Mouse (Mus musculus): ENCODE measurements at regions not wholly inside any gene's neighbourhood (a gene's known extent, or its start where the extent isn't known, plus 50 kb on each side); places are given as distances from the start of the nearest gene placed in this dataset.
"Not testable (repeated sequence)": the region's sequence is repeated elsewhere in the genome, so short reads cannot be mapped to it uniquely, and the experiment has no call there.

DNA sequence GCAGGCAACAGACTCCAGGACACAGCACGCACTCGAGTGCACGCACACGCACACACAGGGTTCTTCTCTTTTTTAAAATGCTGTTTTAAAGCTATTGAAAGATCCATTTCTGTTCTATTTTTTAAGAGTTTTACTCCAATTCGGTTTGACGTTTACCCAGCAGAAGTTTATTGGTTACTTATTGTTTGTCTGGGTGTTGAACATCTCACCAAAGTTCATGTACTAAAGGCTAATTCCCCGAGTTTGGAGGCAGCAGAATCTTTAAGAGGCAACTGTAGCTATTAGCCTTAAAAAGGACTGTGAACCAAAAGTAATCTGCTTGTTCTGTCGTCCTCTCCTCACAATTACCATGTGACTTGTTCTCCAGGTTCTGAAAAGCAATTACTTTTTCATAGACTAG, 263.0 kb upstream of the Nfia start:
- no peak for DNase-seq (ENCODE audit: low spot score)

DNA sequence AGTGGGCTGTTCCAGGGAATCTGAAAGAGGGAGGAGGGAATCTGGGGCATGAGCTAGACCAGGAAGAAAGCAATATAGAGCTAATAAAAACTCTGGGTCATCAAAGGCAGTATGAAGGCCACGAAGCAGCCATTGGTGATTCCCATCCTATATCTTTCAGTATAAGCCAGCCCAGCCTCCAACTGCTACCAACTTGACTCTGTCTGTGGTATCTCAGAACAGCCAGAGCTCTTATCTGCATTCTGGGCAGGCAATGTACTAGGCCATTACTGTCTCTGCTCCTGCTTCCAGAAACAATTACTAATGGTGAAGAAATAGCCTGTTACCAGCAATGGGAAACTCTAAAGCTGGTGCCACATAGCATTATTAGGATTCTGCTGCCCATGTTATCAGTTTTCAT, 266.8 kb upstream of the Nfia start:
- DNase-seq (ENCODE audit: low spot score) = no peak

DNA sequence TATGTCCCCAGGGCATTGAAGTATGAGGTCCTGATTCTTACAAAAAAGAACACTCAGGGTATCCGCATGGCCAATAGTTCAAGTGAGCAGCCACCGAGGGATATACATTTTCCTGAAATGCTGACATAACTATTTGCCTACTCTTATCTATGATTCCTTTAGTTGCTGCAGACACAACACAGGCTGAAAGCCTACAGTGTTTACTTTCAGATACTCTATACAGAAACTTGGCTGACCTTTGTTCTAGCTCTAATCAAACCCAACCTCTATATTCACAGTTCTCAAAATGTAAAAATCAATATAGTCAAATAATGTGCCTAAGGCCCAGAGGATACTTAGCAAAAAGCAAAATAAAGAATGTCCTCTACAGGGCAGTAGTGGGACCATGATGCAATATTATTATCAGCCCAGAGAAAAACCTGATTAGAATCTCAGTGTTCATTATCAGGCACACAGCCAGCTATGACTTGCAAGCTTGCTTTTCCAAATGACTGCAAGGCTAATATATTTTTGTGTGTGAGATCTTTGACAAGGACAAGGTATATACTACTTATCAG, 281.2 kb upstream of the Nfia start:
- no peak for DNase-seq (ENCODE audit: low spot score)

DNA sequence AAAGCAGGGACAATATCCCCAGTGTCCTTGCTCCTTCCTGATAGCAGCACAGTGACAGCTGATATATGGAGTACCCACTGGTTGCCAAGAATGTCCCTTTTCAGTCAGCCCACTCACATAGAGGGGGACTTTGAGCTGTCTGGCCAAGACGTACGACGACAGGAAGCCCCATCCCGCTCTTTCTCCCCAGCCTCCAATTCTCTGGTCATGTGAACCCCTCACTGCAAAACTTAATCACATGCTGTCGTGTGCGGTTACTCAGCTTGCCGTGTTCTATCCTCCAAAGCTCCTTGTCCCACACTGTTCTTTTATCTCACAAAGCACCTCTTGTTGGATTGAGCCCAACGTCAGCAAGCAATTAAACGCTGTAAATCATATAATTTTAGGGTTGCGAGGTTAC, 286.2 kb upstream of the Nfia start:
- DNase-seq (ENCODE audit: low spot score) = no peak

DNA sequence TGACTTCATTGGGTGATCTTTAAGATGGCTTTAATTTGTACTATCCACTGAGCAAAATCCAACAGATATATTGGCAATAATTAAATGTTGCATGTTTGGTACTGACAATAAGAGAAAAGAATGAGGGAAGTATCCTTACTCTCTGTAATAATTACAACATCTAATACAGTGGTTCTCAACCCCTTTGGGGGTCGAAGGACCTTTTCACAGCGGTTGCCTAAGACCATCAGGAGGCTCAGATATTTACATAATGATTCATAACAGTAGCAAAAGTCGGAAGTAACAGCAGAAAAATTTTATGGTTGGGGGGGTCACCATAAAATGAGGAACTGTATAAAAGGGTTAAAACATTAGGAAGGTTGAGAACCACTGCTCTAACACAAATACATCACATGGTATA, 287.3 kb upstream of the Nfia start:
- DNase-seq (ENCODE audit: low spot score) = no peak

DNA sequence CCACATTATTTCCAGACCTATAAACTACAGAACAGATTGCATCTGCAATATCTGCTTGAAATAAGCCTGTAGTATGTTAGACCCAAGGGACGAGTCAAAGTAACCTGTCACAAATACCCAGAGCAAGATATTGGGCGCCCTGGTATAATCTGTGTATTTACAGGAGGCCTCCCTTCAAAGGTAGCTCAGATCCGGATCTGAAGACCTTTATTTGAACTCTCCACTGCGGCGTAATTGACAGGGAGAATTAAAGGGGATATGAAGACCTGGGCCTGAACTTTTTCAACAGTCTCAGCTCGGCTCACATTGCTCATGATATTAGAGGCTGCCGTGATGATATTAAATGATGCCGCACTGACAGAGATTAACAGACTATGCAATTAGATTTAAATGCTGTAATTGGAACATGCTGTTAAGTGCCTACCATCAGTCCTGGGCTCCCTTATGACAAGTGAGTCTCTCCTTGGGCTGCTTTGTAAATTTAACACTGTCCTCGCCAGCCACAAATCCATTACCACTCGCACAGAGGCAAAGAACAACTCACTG, 289.8 kb upstream of the Nfia start:
- DNase-seq (ENCODE audit: low spot score) = no peak

DNA sequence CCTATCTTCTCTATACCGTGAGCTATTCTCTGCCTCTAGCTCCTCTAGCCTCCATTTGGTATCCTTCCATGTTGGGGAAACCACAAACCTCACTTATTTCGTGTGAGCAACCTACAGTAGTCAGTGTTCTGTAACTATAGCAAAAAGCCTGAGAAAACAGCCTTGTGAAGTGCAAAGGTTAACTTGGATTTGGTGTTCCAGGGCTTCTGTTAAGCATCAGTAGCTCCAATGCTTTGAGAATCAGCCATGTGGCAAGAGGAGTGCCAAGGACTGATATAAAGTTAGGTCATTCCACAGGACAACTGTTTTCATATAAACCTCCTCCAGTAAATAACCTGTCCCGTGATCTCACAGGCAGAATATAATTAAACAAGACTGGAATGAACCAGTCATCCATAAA, 290.7 kb upstream of the Nfia start:
- no peak for DNase-seq (ENCODE audit: low spot score)

DNA sequence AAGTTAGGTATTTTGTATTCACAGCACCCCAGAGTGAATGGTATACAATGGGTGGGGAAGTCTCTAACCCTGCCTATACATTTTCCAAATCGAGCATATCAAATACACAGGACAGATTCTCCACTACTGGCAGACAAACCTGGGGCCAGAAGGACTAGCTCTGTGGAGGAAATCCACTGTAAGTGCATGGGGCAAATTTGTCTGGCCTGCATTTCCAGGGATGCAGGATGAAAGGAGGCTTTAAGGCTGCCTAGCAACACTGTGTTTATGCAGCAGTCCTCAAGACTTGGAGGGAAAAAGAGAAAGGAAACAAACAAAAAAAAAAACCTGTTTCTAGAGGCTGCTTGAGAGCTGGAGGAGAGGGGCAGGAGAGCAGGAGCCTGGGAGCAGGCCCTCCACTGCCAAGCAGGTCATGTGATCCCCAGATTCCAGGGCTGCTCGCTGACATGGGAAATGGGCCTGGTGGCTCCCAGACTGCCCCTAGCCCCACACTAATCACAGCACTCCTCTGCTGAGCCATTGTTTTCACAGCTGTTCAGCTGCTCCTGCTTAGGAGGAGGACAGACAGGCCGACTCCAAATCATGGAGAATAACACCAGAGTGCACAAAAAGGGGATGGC, 293.7 kb upstream of the Gm10192 start:
- peak; percentile 22 for DNase-seq (ENCODE audit: low spot score)

DNA sequence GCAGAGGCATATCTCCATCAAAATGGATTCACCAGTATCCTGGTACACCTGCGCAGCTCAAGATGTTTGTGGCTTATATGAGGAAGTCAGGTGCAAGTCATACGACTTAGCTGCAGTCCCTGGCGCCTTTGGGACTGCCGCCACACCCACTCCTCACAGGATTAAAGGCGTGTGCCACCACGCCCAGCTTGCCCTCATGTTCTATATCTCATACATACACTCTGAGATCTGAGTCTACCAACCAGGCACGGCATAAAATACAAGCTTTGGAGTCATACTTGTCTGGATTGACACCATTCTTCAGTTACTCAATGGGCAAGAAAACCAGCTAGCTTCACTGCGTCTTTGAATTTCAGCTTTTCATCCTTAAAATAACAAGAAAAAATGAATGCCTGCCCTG, 290.5 kb upstream of the Gm10192 start:
- DNase-seq (ENCODE audit: low spot score) = not testable (repeated sequence)

DNA sequence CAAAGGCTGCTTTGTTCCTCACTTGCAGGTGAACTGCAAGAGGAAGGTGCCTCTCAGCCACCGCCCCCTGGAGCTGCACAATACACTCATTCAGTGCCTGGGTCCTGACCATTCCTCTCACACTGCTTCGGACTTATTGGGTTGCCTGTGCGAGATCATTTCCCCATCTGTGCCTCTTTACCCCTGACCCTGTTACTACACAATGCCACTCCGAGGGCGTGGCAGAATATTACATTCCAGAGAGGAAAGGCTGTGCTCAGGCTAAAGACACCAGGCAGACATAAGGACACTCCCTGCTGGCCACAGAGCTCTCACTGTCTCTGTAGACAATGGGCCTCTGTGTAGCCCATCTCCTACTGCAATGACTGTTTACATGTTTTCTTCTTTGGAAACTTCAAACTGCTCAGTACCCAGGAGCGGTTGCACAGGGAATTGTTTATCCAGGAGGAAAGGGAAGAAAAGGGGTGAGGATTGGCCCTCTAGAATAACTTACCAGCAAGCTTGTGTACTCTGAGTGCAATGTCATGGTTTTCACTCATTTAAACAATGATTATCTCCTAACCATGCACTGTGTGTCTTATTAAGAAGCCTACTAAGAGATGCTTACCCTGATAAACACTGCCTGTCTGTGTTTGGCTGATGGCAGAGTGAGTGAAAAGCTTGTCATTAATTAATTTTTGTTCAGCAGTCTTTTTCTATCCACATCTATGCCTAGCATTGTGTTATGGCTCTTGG, 283.1 kb upstream of the Gm10192 start:
- DNase-seq (ENCODE audit: low spot score) = peak; percentile 7

DNA sequence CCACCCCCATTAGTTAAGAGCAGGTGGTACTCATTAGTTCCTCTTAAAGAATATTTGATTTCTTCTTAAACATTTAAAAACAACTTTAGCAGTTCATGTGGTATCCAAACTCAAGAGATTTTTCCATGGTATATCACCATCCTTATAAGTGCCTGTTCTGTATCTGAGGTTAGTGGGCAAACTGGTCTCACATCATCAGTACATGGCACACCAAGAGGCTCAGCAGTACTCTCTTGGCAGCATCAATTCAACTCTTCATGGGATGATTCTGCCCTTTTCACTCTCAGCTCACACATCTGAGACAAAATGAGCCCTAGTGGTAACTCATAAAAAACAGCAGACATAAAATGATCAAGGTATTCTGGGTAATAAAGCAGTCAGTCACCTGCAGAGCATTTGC, 282.6 kb upstream of the Gm10192 start:
- DNase-seq (ENCODE audit: low spot score) = no peak

DNA sequence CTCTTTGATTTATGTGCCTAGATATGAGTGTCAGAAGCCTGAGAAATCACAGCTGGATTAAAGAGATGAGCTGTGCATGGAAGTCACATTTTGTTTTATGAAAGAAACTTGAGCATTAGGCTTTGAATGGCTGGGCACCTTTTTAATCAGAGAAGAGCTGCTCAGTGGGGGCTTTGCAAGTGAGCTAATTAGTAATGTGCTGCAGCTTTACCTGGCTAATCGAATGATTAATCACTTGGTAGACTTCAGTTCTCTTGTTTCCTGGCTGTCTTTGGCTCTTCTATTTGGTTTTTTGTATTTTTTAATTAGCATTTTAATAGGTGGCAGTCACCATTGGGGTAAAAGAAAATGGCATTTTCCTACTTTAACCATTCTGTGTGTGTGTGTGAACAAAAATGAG, 278.2 kb upstream of the Gm10192 start:
- no peak for DNase-seq (ENCODE audit: low spot score)

DNA sequence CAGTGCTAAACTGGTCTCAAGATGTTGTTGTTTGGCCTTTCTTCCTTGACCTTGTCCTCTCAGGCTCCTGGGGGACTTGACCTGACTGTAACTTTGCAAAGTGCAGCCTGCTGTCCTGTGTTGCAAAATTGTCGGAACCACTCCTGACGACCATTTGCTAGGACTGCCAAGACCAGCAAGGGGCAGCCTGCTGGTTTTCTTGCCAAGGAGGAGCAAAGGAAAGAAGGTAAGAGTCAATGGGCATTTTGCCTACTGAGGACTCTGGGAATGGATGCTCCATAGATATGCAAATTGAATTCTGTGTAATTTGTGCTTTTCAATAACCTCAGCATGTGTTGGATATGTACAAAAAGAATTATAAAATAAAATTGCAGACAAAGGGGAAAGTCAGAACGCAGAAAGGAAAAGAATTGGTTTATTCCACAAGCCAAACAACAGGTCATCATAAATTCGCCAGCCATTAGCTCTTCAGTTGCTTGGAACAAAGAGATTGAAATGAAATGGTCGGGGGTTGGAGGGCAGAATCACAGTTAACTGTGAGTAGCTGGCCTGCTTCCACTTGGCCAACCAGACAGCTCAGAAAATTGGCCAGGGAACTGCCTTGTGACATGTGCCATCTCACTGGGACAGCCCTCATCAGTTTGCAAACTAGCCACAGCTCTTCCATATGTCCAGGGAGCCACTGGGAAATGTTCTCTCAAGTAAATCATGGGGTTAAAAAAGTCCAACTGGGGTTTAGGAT, 256.5 kb upstream of the Gm10192 start:
- no peak for DNase-seq (ENCODE audit: low spot score)

DNA sequence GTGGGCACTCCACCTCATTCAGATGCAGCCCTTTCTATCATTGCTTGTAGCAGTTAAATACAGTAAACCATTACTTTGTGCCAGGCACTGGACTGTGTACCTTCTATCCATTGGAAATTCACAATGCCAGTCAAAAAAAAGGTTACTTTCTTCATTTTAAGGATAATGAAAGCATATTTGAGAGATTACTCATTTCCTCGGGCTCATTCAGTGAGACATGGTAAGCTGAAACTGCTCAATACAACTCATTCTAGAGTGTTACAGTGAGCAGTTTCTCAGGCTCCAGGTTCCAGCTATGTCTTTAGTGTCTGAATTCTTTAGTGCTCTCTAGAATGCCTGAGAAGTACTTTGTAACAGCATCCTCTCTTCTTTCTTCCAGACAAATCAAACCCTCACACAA, 249.7 kb upstream of the Gm10192 start:
- DNase-seq (ENCODE audit: low spot score) = no peak

DNA sequence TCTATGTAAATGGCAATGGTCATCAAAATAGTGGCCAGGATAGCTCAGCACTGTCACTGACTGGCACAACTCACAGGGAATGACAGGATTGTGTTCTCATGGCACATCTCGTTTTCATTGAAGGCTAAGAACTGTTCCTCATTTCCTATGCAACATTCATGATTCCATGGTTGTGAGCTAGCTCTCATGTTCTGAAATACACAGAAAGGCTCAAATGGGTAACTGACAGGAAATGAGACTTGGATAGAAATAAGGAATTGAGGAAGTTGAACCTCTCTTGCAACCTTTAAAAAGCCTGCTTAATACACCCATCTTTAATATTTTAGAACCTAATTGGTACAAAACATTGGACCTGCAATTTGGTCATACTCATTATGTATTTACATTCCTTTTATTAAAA, 249.1 kb upstream of the Gm10192 start:
- DNase-seq (ENCODE audit: low spot score) = no peak

DNA sequence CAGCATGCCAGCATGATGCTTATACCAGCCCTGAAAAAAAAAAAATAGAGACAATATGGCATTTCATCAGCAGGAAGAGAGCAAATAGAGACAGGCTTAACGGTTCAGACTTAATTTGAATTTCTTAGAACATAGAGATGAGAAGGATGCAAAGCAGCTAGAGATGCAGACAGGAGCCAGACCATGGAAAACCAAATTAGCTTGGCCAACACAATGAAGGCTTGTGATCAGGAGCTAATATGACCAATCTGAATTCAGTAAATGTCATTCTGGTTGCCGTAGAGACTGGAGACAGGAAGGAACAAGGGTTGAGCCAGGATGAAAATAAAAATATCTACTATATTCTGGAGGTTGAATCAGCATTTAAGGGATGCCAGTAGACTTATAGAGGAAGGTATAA, 248.3 kb upstream of the Gm10192 start:
- DNase-seq (ENCODE audit: low spot score) = no peak

DNA sequence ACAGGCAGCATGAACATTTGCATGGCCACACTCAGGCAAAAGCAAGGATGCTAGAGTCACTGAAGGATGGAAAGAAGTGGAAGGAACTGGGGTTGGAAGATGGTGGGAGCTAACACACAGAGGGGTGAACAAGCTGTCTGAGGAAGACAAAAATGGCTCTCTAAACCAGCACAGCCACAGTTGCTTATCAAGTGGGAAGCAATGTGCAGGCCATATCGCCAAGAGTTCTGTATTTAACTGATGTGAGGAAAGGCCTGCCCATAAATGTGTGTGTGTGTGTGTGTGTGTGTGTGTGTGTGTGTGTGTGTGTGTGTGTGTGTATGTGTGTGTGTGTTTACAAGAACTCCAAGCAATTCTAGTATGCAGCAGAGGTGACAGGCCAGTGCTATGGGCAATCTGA, 236.9 kb upstream of the Gm10192 start:
- no peak for DNase-seq (ENCODE audit: low spot score)

DNA sequence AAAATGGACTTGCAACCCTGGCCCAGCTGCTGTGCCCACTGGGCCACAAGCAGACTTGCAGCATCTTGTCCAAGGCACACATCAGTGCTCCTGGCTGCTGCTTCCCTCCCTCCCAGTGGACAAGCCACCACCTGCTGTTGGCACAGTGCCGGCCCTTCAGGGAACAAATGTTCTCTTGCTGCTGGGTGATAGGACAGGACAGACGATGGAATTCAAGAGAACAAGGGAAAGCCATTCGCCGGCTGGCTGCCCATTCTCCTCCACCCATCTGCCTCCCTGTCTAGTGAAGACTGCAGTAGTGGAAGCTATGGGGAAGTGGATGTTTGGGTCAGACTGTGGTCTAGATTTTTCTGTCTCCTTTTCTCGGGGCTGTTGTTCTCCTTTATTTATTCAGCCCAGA, 235.7 kb upstream of the Gm10192 start:
- DNase-seq (ENCODE audit: low spot score) = no peak

DNA sequence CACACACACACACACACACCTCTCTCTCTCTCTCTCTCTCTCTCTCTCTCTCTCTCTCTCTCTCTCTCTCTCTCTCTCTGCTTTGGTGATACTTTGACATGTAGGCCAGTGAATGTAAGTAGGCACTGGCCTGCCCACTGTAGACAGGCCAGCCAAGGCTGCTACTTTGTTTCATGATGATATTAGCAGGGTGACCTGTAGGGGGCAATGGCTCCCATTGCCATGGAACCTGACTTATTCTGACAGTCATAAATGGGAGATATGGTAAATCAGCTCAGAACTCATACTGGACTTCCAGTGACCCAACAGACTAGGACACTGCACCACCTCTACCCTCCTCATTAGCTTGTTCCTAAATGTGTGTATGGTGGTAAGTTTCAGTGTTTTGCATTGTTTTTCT, 235.0 kb upstream of the Gm10192 start:
- no peak for DNase-seq (ENCODE audit: low spot score)

DNA sequence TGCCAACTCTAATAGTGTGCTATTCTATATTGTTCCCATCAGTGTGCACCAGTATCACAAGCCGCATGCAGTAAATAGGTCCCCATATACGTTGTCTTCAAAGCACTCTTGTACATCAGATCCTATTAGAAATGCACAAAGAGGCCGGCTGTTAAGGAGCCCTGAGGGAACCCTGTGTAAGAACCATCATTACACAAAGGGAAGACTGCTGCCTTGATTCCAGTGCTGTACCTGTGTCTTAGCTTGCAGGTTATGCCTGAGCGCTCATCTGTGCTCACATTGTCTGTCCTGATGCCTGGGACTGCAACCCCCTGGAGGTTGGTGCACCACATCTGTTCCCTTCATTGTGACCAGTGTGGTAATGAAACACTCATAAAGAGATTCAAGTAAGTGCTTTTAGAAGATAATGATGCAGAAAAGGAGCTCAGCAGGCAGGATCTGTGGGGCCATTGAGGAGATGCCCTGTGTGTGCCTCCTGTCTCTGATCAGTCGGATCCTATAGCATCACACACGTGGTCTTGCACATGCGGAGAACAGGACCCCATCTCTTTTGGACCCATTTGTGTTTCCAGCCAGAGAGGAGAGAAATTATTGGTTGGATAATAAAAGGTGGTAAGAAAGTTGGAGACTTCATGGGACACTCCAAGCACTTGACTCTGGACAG, 225.8 kb upstream of the Gm10192 start:
- DNase-seq (ENCODE audit: low spot score) = no peak

DNA sequence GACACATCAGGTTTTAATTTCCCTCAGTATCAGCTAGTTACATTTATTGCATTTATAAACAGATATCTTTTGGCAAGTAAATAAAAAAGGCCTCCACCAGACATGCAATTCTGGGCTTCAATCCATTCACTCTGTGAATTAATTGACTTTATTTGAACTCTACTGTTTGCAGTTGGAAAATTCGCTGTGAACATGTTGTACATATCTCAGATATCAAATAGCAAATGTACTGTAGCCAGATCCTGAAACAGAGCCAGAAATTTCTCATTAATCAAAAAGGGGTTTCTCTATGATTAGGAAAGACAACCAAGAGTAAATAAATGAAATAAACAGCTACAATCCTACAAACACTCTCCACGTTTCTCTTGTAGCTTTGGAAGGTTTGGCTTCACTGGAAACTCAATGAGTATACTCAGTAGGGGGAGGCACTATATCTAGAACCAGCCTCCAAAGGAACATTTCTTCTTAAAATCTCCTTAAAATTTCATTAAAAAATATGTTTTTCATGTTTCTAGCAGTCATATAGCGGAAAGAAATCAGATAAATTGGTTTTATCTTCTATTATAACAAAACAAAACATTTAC, 211.8 kb upstream of the Gm10192 start:
- no peak for DNase-seq (ENCODE audit: low spot score)

DNA sequence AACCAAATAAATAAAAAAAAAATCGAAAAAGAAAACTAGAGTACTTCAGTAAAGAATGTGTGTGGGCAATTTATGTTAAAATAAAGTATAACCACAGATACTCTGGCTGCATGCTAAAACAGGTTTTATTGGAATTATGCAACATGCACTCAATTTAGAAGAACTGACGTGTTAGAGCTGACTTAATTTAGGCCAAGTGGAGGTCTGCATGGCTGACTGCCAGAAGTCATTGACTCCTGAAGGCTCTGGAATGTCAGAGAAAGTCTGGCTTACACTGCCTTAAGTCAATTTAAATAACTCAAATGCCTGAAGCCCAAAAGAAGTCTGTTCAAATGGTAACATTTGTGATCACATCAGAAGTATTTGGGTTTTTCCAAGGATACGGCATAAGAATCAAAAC, 198.1 kb upstream of the Gm10192 start:
- no peak for DNase-seq (ENCODE audit: low spot score)
